Mouse (Mus musculus): Measurements from ENCODE around the gene Invs. TPM values are rescaled to one million over a fixed set of nuclear protein-coding genes. Genes with fewer than 3 reads are reported as not detected.

Gene Invs
- polyA plus RNA-seq, 1 experiment from 2014 or later, result 12.4 TPM

DNA sequence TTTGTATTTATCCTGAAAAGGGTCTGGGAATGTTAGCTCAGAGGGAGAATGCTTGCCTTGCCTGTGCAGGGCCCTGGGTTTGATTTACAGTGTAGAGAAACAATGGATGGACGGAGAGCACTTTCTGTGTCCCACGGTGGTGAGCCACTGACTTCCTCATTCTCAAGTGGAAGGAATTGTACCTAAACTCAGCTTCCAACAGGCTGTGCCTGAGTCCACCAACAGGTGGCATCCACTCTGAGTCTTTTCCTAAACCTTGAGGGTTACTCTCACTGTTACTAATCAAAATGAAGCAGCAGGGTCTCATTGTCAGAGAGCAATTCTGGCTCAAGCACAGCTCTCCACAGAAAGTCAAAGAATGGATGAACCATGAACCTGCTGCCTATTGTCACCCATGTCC, 201.7 kb downstream of the Invs start:
- Histone ChIP-seq H3K4me3 (ENCODE audit: low read depth, low read length) (no peak overlapping the region), H3K27ac (ENCODE audit: low read length) (no peak overlapping the region), H3K36me3 (ENCODE audit: control insufficient read depth, insufficient read depth, low read length) (no peaks in the 10 kb centered on the region), H3K4me2 (replicated peaks; ENCODE audit: low read depth, low read length) (no peak overlapping the region), H3K9me3 (ENCODE audit: control insufficient read depth, low read depth, low read length) (0 out of 2 replicates have a peak, but pooled peaks cover 5% of the 10 kb centered on the region), H3K4me1 (ENCODE audit: control insufficient read depth, insufficient read depth, low read length) (no peaks in the 10 kb centered on the region), H3K9ac (replicated peaks; ENCODE audit: low read depth, low read length) (no peak overlapping the region), H3K27me3 (ENCODE audit: control insufficient read depth, insufficient read depth, low read length) (no peaks in the 10 kb centered on the region)
- ATAC-seq (ENCODE audit: insufficient number of reproducible peaks, insufficient read depth, low FRiP score, low read depth), result no peak
- WGBS, result 32% methylated on average over 2 of the region's 2 CpGs

Other genes with a start within 250 kb of the Invs start
- gene Nr4a3, start 234.6 kb upstream of the Invs start, polyA plus RNA-seq (2014; fragmentation: Nextera tagmentation; extraction: Ambion mirVana), result 0.10 and 0.20 TPM in 2 replicates
- gene Stx17, start 154.8 kb upstream of the Invs start, polyA plus RNA-seq (2014; fragmentation: Nextera tagmentation; extraction: Ambion mirVana), result 36.8 and 38.8 TPM in 2 replicates
- 79.8 and 87.9 TPM in 2 replicates for gene Erp44, start 202 bp upstream of the Invs start, polyA plus RNA-seq (2014; fragmentation: Nextera tagmentation; extraction: Ambion mirVana)
- 75.5 and 80.5 TPM in 2 replicates for gene Tex10, start 193.7 kb downstream of the Invs start, polyA plus RNA-seq (2014; fragmentation: Nextera tagmentation; extraction: Ambion mirVana)

Data from stomach, embryonic 14.5 days (tissue).